Mouse (Mus musculus) B cell, adult (primary cell): Measurements from ENCODE around the gene Ugt2b36. TPM values are rescaled to one million over a fixed set of nuclear protein-coding genes. Genes with fewer than 3 reads are reported as not detected.

Source experiments
- total RNA-seq: library from RNA; stranded (reverse); gene quantifications from 4 replicates; pipeline ENCODE4 v1.2.4, GENCODE M21; 2023; ENCODE audit not compliant: inconsistent age

The Ugt2b36 gene
- total RNA-seq = not detected in 4 replicates

GRCm38 (mm10) chr5:87092346-87093027, at the start of gene Ugt2b36:
Ugt2b36 (minus strand) TSS chr5:87092555.

GRCm38 (mm10) chr5:87140196-87140595, 47.8 kb upstream of the Ugt2b36 start, which contains the start of gene Ugt2b5:
Ugt2b5 (minus strand) TSS chr5:87140318.

Other genes starting within 250 kb of the Ugt2b36 start
- not detected in 4 replicates for gene Ugt2b34, start 185.6 kb downstream of the Ugt2b36 start, total RNA-seq
- gene Ugt2b1, start 166.0 kb downstream of the Ugt2b36 start, total RNA-seq = not detected in 4 replicates
- not detected in 4 replicates for gene Ugt2b35, start 91.7 kb downstream of the Ugt2b36 start, total RNA-seq
- not detected in 4 replicates for gene Ugt2b5, start 47.8 kb upstream of the Ugt2b36 start, total RNA-seq
- not detected in 4 replicates for gene Ugt2b37, start 162.2 kb upstream of the Ugt2b36 start, total RNA-seq
- gene Ugt2a3, start 244.6 kb upstream of the Ugt2b36 start, total RNA-seq = not detected in 4 replicates